Mouse (Mus musculus): ENCODE measurements around the gene Pde9a. TPM values are rescaled to one million over a fixed set of nuclear protein-coding genes. Genes with fewer than 3 reads are reported as not detected.

The Pde9a gene
- polyA plus RNA-seq, 1 experiment from 2014 or later: 36.7 TPM

DNA sequence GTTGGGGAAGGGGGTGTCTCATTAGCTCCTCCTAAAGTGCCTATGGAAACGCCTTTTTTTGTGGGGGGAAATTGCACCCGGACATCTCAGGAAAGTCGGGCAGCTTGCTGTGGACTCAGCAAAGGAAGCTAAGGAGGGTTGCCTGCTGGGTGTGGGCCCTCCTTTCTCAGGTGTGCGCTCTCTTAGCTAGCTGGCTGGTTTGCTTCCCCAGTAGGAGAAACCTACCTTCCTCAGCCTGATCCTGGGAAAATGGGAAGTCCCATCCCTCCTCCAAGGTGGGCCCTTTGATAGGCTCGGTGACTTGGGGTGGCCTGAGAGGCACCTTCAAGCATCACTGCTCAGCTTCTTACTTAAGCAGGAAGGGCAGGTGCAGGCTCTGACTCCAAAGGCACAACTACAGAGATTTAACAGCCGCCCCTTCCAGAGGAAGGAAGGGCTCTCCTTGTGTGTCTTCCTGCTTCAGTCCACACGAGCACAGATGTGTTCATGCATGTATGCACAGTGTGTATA lies 811 bp downstream of the Pde9a start:
- WGBS: 9% methylated on average over 7 of the region's 7 CpGs
- Histone ChIP-seq H3K9ac (peak overlapping the region; percentile 76), H3K27ac (ENCODE audit: low read depth) (peak overlapping the region; percentile 43), H3K27me3 (ENCODE audit: insufficient read depth, low read length) (no peaks in the 10 kb centered on the region), H3K4me1 (ENCODE audit: insufficient read depth) (peaks cover 40% of the 10 kb centered on the region), H3K4me3 (ENCODE audit: low read depth, low read length) (peak overlapping the region; percentile 74), H3K9me3 (ENCODE audit: low read depth, low read length) (no peaks in the 10 kb centered on the region), H3K36me3 (ENCODE audit: insufficient read depth) (no peaks in the 10 kb centered on the region), H3K4me2 (peak overlapping the region; percentile 89)
- no peak for DNase-seq
- ATAC-seq (ENCODE audit: insufficient read depth): no peak
- no peak for TF ChIP-seq CTCF (IDR thresholded peaks at IDR 0.05; ENCODE audit: low read depth)

DNA sequence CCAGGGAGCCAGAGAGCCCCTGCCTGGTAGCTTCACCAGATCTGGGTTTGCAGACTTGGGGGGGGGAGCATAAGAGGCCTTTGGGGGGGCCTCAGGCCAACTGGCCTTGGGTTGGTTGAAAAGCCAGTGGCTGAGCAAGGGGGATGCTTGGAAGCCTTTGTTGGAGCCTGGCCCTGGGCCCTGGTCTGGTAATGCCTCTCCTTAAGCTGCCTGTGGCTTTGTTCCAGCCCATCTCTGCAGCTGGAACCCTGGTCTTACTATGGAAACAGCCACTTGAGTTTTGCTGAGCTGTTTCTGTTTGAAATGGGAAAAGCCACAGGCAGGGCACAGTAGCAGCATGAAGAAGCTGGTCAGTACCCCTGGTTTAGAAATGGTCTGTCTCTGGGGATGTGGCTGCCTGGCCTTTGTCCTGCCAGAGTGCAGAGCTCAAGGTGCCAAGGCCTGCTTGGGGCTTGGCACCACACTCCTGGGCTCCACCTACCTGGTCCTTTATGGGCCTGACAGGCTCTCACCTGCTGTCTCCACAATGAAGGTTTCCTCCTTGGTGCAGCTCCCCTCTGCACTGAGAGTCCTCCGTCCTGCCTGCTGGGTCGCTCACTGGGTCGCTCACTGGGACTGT lies 3.5 kb downstream of the Pde9a start:
- peak overlapping the region; percentile 27; the same call in 1 of the 2 replicates for H3K4me2 ChIP-seq
- H3K9ac ChIP-seq: no peak overlapping the region
- peak overlapping the region; percentile 72 for H3K27ac ChIP-seq (ENCODE audit: low read depth)
- H3K4me3 ChIP-seq (ENCODE audit: low read depth, low read length): no peak overlapping the region
- 0 out of 2 replicates have a peak, but pooled peaks cover 5% of the 10 kb centered on the region for H3K36me3 ChIP-seq (ENCODE audit: insufficient read depth)
- DNase-seq (peak; percentile 78), ATAC-seq (ENCODE audit: insufficient read depth) (no peak)
- peaks cover 40% of the 10 kb centered on the region for H3K4me1 ChIP-seq (ENCODE audit: insufficient read depth)
- no peaks in the 10 kb centered on the region for H3K27me3 ChIP-seq (ENCODE audit: insufficient read depth, low read length)
- TF ChIP-seq CTCF (IDR thresholded peaks at IDR 0.05; ENCODE audit: low read depth): no peak
- 84% methylated on average over 3 of the region's 3 CpGs for WGBS
- no peaks in the 10 kb centered on the region for H3K9me3 ChIP-seq (ENCODE audit: low read depth, low read length)

DNA sequence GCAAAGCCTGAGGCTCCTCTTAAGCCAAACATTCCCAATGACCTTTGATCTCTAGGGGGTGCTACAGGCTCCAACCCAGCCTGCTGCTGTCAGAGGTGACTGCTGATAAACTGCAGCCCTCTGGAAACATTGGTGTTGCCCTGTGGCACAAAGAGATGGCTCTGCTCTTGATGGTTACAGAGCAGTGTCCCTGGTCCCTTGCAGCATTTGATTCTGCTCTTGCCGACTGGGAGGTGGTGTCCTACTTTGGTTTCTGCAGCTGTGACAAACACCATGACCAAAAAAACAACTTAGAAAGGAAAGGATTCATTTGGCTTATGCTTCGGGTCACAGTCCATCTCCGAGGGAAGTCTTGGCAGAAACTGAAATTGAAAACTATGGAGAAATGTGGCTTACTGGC lies 5.5 kb downstream of the Pde9a start:
- Histone ChIP-seq H3K4me3 (ENCODE audit: low read depth, low read length) (no peak overlapping the region), H3K36me3 (ENCODE audit: insufficient read depth) (0 out of 2 replicates have a peak, but pooled peaks cover 5% of the 10 kb centered on the region), H3K9me3 (ENCODE audit: low read depth, low read length) (no peaks in the 10 kb centered on the region), H3K27me3 (ENCODE audit: insufficient read depth, low read length) (no peaks in the 10 kb centered on the region), H3K27ac (ENCODE audit: low read depth) (peak overlapping the region; percentile 63), H3K4me1 (ENCODE audit: insufficient read depth) (peaks cover 33% of the 10 kb centered on the region), H3K9ac (no peak overlapping the region), H3K4me2 (no peak overlapping the region)
- DNase-seq (peak; percentile 76), ATAC-seq (ENCODE audit: insufficient read depth) (no peak)
- 33% methylated on average over 3 of the region's 3 CpGs for WGBS
- no peak for TF ChIP-seq CTCF (IDR thresholded peaks at IDR 0.05; ENCODE audit: low read depth)

DNA sequence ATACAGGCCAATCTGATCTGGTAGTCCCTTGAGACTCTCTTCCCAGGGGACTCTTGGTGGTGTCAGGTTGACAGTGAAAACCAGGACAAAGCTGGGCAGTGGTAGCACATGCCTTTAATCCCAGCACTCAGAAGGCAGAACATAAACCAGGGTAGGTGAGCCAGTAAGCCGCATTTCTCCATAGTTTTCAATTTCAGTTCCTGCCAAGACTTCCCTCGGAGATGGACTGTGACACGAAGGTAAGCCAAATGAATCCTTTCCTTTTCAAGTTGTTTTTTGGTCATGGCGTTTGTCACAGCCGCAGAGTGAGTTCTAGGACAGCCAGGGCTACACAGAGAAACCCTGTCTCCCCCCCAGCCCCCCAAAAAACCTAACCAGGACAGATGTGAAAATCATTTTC lies 6.0 kb downstream of the Pde9a start:
- TF ChIP-seq CTCF (IDR thresholded peaks at IDR 0.05; ENCODE audit: low read depth): no peak
- Histone ChIP-seq H3K4me3 (ENCODE audit: low read depth, low read length) (no peak overlapping the region), H3K9me3 (ENCODE audit: low read depth, low read length) (no peaks in the 10 kb centered on the region), H3K4me2 (no peak overlapping the region), H3K27me3 (ENCODE audit: insufficient read depth, low read length) (no peaks in the 10 kb centered on the region), H3K27ac (ENCODE audit: low read depth) (no peak overlapping the region), H3K36me3 (ENCODE audit: insufficient read depth) (0 out of 2 replicates have a peak, but pooled peaks cover 5% of the 10 kb centered on the region), H3K9ac (no peak overlapping the region), H3K4me1 (ENCODE audit: insufficient read depth) (peaks cover 32% of the 10 kb centered on the region)
- no peak for ATAC-seq (ENCODE audit: insufficient read depth)
- no peak for DNase-seq
- 80% methylated on average over 5 of the region's 5 CpGs for WGBS

DNA sequence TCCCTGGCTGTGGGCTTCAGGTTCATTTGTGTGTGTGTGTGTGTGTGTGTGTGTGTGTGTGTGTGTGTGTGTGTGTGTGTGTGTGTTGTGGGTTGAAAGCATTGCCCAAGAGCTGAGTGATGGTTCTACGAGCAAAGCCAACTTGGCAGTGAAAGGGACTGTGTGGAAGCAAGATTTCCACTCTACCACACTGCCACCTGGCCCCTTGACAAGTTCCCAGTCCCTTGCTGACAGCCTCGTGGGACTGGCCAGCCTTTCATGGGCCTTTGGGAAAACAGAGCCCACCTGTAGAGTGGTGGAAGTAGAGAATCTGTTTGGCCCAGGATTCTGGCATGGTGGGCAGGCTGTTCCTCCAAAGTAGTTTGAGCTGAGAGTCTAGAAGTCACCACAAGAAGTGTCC lies 7.8 kb downstream of the Pde9a start:
- H3K9ac ChIP-seq: no peak overlapping the region
- WGBS: 60% methylated on average over 2 of the region's 2 CpGs
- H3K27me3 ChIP-seq (ENCODE audit: insufficient read depth, low read length): no peaks in the 10 kb centered on the region
- H3K4me1 ChIP-seq (ENCODE audit: insufficient read depth): peaks cover 16% of the 10 kb centered on the region
- no peak for ATAC-seq (ENCODE audit: insufficient read depth)
- no peak for TF ChIP-seq CTCF (IDR thresholded peaks at IDR 0.05; ENCODE audit: low read depth)
- no peak overlapping the region for H3K4me2 ChIP-seq
- H3K27ac ChIP-seq (ENCODE audit: low read depth): no peak overlapping the region
- no peaks in the 10 kb centered on the region for H3K9me3 ChIP-seq (ENCODE audit: low read depth, low read length)
- DNase-seq: no peak
- H3K4me3 ChIP-seq (ENCODE audit: low read depth, low read length): no peak overlapping the region
- H3K36me3 ChIP-seq (ENCODE audit: insufficient read depth): 0 out of 2 replicates have a peak, but pooled peaks cover 5% of the 10 kb centered on the region

DNA sequence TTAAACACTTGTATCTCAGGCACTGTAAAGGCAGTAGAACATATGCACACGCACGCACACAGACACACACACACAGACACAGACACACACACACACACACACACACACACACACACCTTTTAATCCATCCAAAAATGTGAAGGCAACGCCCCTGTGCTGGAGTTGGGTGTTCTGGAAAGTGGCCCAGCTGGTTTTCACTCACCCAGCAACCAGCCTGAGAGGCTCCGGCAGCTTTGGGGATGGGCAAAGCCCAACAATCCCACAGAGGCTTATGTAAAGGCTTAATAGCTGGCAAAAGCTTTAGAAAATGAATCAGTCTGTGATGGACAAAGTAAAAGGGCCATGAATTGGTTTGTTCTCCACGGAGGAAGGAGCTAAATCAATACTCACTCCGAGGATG lies 14.3 kb downstream of the Pde9a start:
- Histone ChIP-seq H3K27ac (ENCODE audit: low read depth) (peak overlapping the region; percentile 20; the same call in 1 of the 2 replicates), H3K9ac (no peak overlapping the region), H3K4me2 (no peak overlapping the region), H3K27me3 (ENCODE audit: insufficient read depth, low read length) (no peaks in the 10 kb centered on the region), H3K9me3 (ENCODE audit: low read depth, low read length) (no peaks in the 10 kb centered on the region), H3K4me3 (ENCODE audit: low read depth, low read length) (no peak overlapping the region), H3K36me3 (ENCODE audit: insufficient read depth) (0 out of 2 replicates have a peak, but pooled peaks cover 11% of the 10 kb centered on the region), H3K4me1 (ENCODE audit: insufficient read depth) (peaks cover 19% of the 10 kb centered on the region)
- no peak for ATAC-seq (ENCODE audit: insufficient read depth)
- WGBS: 68% methylated on average over 6 of the region's 6 CpGs
- no peak for TF ChIP-seq CTCF (IDR thresholded peaks at IDR 0.05; ENCODE audit: low read depth)
- peak; percentile 56 for DNase-seq

DNA sequence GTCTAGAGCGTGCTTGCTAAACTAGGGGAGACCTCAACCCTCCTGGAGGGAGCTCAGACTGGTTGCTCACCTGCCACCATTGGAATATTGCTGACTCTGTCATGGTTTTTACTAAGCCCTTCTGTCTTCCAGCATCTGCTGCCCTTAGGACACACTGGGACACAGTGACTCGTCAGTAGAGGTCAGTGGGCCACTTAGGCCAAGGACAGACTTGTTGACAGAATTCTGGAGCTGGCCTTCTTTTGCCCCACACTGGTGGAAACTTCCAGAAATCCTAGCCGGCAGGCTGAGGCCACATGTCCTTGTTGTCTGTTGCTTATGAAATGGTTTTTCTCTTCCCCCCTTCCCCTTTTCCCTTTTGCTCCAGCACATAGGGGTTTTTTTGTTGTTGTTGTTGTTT lies 15.2 kb downstream of the Pde9a start:
- ATAC-seq (ENCODE audit: insufficient read depth) (no peak), DNase-seq (no peak)
- Histone ChIP-seq H3K9me3 (ENCODE audit: low read depth, low read length) (no peaks in the 10 kb centered on the region), H3K27me3 (ENCODE audit: insufficient read depth, low read length) (no peaks in the 10 kb centered on the region), H3K36me3 (ENCODE audit: insufficient read depth) (0 out of 2 replicates have a peak, but pooled peaks cover 11% of the 10 kb centered on the region), H3K27ac (ENCODE audit: low read depth) (no peak overlapping the region), H3K9ac (no peak overlapping the region), H3K4me2 (no peak overlapping the region), H3K4me1 (ENCODE audit: insufficient read depth) (peaks cover 19% of the 10 kb centered on the region), H3K4me3 (ENCODE audit: low read depth, low read length) (no peak overlapping the region)
- no peak for TF ChIP-seq CTCF (IDR thresholded peaks at IDR 0.05; ENCODE audit: low read depth)
- 82% methylated on average over 3 of the region's 3 CpGs for WGBS
